Comparison of ENCODE assay signal across 10 mouse cellular contexts in the genomic region with DNA sequence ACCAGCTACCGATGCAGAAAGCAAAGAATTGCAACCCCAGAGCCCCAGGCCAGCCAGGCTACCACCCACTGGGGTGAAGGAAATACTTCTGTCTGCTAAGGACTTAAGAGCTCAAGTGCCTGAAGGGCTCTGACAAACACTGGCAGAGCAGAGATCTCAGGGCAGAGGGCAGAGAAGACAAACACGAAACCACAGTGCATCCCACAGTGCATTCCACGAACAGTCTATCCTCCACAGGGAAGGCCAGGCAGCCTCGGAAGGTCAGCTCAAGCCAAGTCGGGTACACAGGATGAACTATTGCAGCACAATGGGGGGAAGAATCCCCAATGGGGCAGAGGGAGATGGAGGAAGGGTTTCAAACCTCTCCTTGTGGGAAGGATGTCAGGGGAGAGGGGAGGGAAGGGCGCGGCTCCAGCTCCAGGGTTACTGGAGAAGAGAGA.
DNase-seq lines count a peak whose midpoint lies in the region; ATAC-seq and TF ChIP-seq lines count a peak whose summit lies in the region.
"Had no signal": no experiment of that assay in that cellular context is flagged by ENCODE, and none has a peak within 500 bp of the region (broad histone marks: within the 10 kb centered on the region; RNA-seq: fewer than 3 reads in every experiment).

No protein-coding gene starts in this region.

- no peaks in the 10 kb centered on the region for H3K4me1 ChIP-seq in heart, adult 2 months (ENCODE audit: control insufficient read depth, insufficient read depth, low read length)
- no peaks in the 10 kb centered on the region for H3K4me1 ChIP-seq in ES-Bruce4 (ENCODE audit: control insufficient read depth, insufficient read depth, low read length)
- H3K4me1 ChIP-seq in lung, postnatal 0 days (ENCODE audit: insufficient read depth, low read depth, low read length): peaks cover 2% of the 10 kb centered on the region; the same call in 1 of the 2 replicates
- H3K4me1 ChIP-seq: liver, embryonic 15.5 days had no signal

- TF ChIP-seq POLR2A in heart, adult 2 months (IDR thresholded peaks at IDR 0.05; ENCODE audit: insufficient read depth, low read depth, low read length): no peak
- TF ChIP-seq POLR2A in ES-Bruce4 (IDR thresholded peaks at IDR 0.05; ENCODE audit: insufficient read depth, low read length): no peak

- no peaks in the 10 kb centered on the region for H3K79me2 ChIP-seq in heart, adult 2 months (replicated peaks; ENCODE audit: control insufficient read depth, insufficient read depth, low read length)

- H3K9ac ChIP-seq in heart, adult 2 months (ENCODE audit: low read depth, low read length): no peak overlapping the region
- H3K9ac ChIP-seq in ES-Bruce4 (ENCODE audit: low read depth, poor library complexity, severe bottlenecking): no peak overlapping the region
- H3K9ac ChIP-seq in lung, postnatal 0 days (replicated peaks; ENCODE audit: low read depth): no peak overlapping the region
- H3K9ac ChIP-seq: liver, embryonic 15.5 days had no signal

- no peak for TF ChIP-seq CTCF in heart, adult 2 months (IDR thresholded peaks at IDR 0.05)
- no peak for TF ChIP-seq CTCF in ES-Bruce4 (IDR thresholded peaks at IDR 0.05; ENCODE audit: low read depth, low read length)
- TF ChIP-seq CTCF in lung, postnatal 0 days (IDR thresholded peaks at IDR 0.05): no peak

- H3K9me3 ChIP-seq in ES-Bruce4 (replicated peaks; ENCODE audit: control insufficient read depth, insufficient read depth, low read length, poor library complexity, severe bottlenecking): no peaks in the 10 kb centered on the region
- no peaks in the 10 kb centered on the region for H3K9me3 ChIP-seq in lung, postnatal 0 days (ENCODE audit: low read length)
- H3K9me3 ChIP-seq: liver, embryonic 15.5 days had no signal

- peak overlapping the region; percentile 22 for H3K4me2 ChIP-seq in lung, postnatal 0 days (replicated peaks; ENCODE audit: low read depth, low read length)
- H3K4me2 ChIP-seq: liver, embryonic 15.5 days had no signal

- H3K27ac ChIP-seq in heart, adult 2 months: peak overlapping the region; percentile 33; the same call in 1 of the 2 replicates
- peak overlapping the region; percentile 21; the same call in 1 of the 2 replicates for H3K27ac ChIP-seq in ES-Bruce4 (ENCODE audit: insufficient read depth, low read length)
- peak overlapping the region; percentile 71 for H3K27ac ChIP-seq in lung, postnatal 0 days (ENCODE audit: low read length)
- H3K27ac ChIP-seq: liver, embryonic 15.5 days had no signal

- ATAC-seq in granulocyte monocyte progenitor cell, adult 5-6 weeks (replicated peaks; ENCODE audit: poor library complexity, severe bottlenecking): peak; percentile 37
- ATAC-seq in lung, postnatal 0 days: peak; percentile 80

- no peaks in the 10 kb centered on the region for H3K27me3 ChIP-seq in heart, adult 2 months (ENCODE audit: control insufficient read depth, insufficient read depth, low read length)
- H3K27me3 ChIP-seq in ES-Bruce4 (ENCODE audit: control insufficient read depth, insufficient read depth, low read length, poor library complexity, severe bottlenecking): no peaks in the 10 kb centered on the region
- H3K27me3 ChIP-seq in lung, postnatal 0 days (replicated peaks; ENCODE audit: insufficient read depth, low read length): no peaks in the 10 kb centered on the region

- intact Hi-C loops in heart, adult 2 months (cut with DNase I): no loop called here
- intact Hi-C loops in heart, postnatal 25 days (cut with DNase I): no loop called here

- no peaks in the 10 kb centered on the region for H3K36me3 ChIP-seq in heart, adult 2 months (ENCODE audit: control insufficient read depth, insufficient read depth, low read length)
- H3K36me3 ChIP-seq in ES-Bruce4 (ENCODE audit: control insufficient read depth, insufficient read depth, low read length, poor library complexity, severe bottlenecking): no peaks in the 10 kb centered on the region
- H3K36me3 ChIP-seq in lung, postnatal 0 days (ENCODE audit: insufficient read depth, low read length): no peaks in the 10 kb centered on the region
- H3K36me3 ChIP-seq: liver, embryonic 15.5 days had no signal

- no peak for DNase-seq in heart, adult 2 months
- DNase-seq in heart, postnatal 25 days (ENCODE audit: low spot score): no peak
- DNase-seq in lung, postnatal 0 days (ENCODE audit: low spot score): peak; percentile 47
- DNase-seq in frontal cortex, postnatal 36 days (ENCODE audit: low spot score in 2 of 2): no peak
- no peak for DNase-seq in right cerebral cortex, postnatal 14 days
- DNase-seq in cerebellum, adult 9-10 months: no peak
- DNase-seq: right cerebral cortex, adult 18-20 months had no signal

- no peak overlapping the region for H3K4me3 ChIP-seq in heart, adult 2 months
- H3K4me3 ChIP-seq in ES-Bruce4 (ENCODE audit: low read depth, low read length): no peak overlapping the region
- H3K4me3 ChIP-seq in lung, postnatal 0 days (ENCODE audit: low read depth, low read length): no peak overlapping the region
- H3K4me3 ChIP-seq: liver, embryonic 15.5 days had no signal

- TF ChIP-seq EP300 in heart, adult 2 months (IDR thresholded peaks at IDR 0.05; ENCODE audit: insufficient read depth, low read depth, low read length): 0 out of 2 replicates have a peak, but pooled peaks have one; percentile 18
- TF ChIP-seq EP300 in ES-Bruce4 (IDR thresholded peaks at IDR 0.05; ENCODE audit: insufficient read depth, low read depth, low read length): peak; percentile 29; the same call in 1 of the 2 replicates
- no peak for TF ChIP-seq EP300 in lung, postnatal 0 days (IDR thresholded peaks at IDR 0.05)

- 26% methylated on average over 7 of the region's 7 CpGs for WGBS in heart, adult 2 months
- 3% methylated on average over 7 of the region's 7 CpGs for WGBS in lung, postnatal 0 days

Comparison
In these comparisons a context has a peak if more than half of its experiments do, and no peak if none do; other contexts are left out.
1. H3K27ac ChIP-seq: peak in every context shown above with its lines; median percentile 71 in lung, postnatal 0 days; 33 in heart, adult 2 months; 21 in ES-Bruce4.